Mouse (Mus musculus) right cerebral cortex, postnatal 36 days (tissue): ENCODE results near the gene Kctd13.

Experiments
- DNase-seq, 2 experiments: peaks; one replicate each; pipeline ENCODE4 v3.0.0; 2022; ENCODE audit warnings: low spot score in 2 of 2, mixed read lengths in 1 of 2

Kctd13 gene

GRCm38 (mm10) chr7:126941801-126942200, 13.1 kb downstream of the Kctd13 start:
- no peak for DNase-seq

- DNase-seq, result no peak
Measured at GRCm38 (mm10) chr7:126946530-126946929, 17.9 kb downstream of the Kctd13 start.

GRCm38 (mm10) chr7:126948626-126949025, 19.9 kb downstream of the Kctd13 start:
- no peak for DNase-seq

GRCm38 (mm10) chr7:126949403-126949792, 20.7 kb downstream of the Kctd13 start, which contains the start of gene Asphd1:
Gene Asphd1, minus strand, starts transcription at chr7:126949582.
- peak; percentile 71 to 72 for DNase-seq

- DNase-seq, result peak; percentile 76 to 80
Measured at GRCm38 (mm10) chr7:126949793-126950646, 21.3 kb downstream of the Kctd13 start, which contains the start of gene Sez6l2. Gene Sez6l2, plus strand, starts transcription at chr7:126950563.

- peak in 1 of 2 experiments; percentile 43 for DNase-seq
Measured at GRCm38 (mm10) chr7:126950647-126951615, 22.3 kb downstream of the Kctd13 start.

GRCm38 (mm10) chr7:126951741-126952140, 23.1 kb downstream of the Kctd13 start:
- DNase-seq, result no peak

- no peak for DNase-seq
Measured at GRCm38 (mm10) chr7:126952646-126953045, 24.0 kb downstream of the Kctd13 start.

- no peak for DNase-seq
Measured at GRCm38 (mm10) chr7:126955125-126955524, 26.4 kb downstream of the Kctd13 start.

- DNase-seq, result no peak
Measured at GRCm38 (mm10) chr7:126959780-126960179, 31.1 kb downstream of the Kctd13 start.

GRCm38 (mm10) chr7:126961095-126961494, 32.4 kb downstream of the Kctd13 start:
- no peak for DNase-seq

GRCm38 (mm10) chr7:126961965-126962364, 33.3 kb downstream of the Kctd13 start:
- no peak for DNase-seq

GRCm38 (mm10) chr7:126963548-126964286, 35.0 kb downstream of the Kctd13 start:
- DNase-seq, result no peak

- DNase-seq, result no peak
Measured at GRCm38 (mm10) chr7:126965568-126965967, 36.9 kb downstream of the Kctd13 start.

- no peak for DNase-seq
Measured at GRCm38 (mm10) chr7:126967361-126967760, 38.7 kb downstream of the Kctd13 start.

GRCm38 (mm10) chr7:126975493-126975892, 46.8 kb downstream of the Kctd13 start:
- no peak for DNase-seq

GRCm38 (mm10) chr7:126975893-126975949, 47.0 kb downstream of the Kctd13 start, which contains the start of gene Cdipt:
Gene Cdipt, plus strand, starts transcription at chr7:126975914.
- no peak for DNase-seq

GRCm38 (mm10) chr7:126975950-126976866, 47.5 kb downstream of the Kctd13 start, which contains the start of gene Cdiptos:
Gene Cdiptos, minus strand, starts transcription at chr7:126976098.
- DNase-seq, result peak; percentile 90 to 93

GRCm38 (mm10) chr7:126976878-126977459, 48.3 kb downstream of the Kctd13 start:
- no peak for DNase-seq

- DNase-seq, result no peak
Measured at GRCm38 (mm10) chr7:126978841-126979240, 50.2 kb downstream of the Kctd13 start.
